Mouse (Mus musculus) liver, embryonic 14.5 days (tissue): ENCODE results near the gene Nt5dc1. TPM values are rescaled to one million over a fixed set of nuclear protein-coding genes. Genes with fewer than 3 reads are reported as not detected.

ENCODE experiments used
- ATAC-seq: fragments of 200-750 bp; cut with Nextera tagmentation; 2 replicates; pipeline ENCODE4 v1.8.0; 2017; ENCODE audit warnings: moderate number of reproducible peaks, mild to moderate bottlenecking, moderate library complexity; ENCODE audit not compliant: insufficient read depth
- DNase-seq, 3 experiments: peaks; one replicate each; pipeline ENCODE4 v3.0.0-alpha.2; 2012 to 2013; ENCODE audit warnings: low read depth in 3 of 3, low spot score in 3 of 3
- H3K27ac ChIP-seq: fragments of 300-500 bp; sonication (generic); 2 replicates; pipeline ENCODE4 v1.5.1; 2014; ENCODE audit warnings: moderate library complexity, mild to moderate bottlenecking, control low read depth, inconsistent platforms
- H3K27me3 ChIP-seq: fragments of 300-500 bp; sonication (generic); 2 replicates; pipeline ENCODE4 v1.6.1; 2014; ENCODE audit warnings: mild to moderate bottlenecking, low read length, moderate library complexity; ENCODE audit not compliant: control insufficient read depth, insufficient read depth
- H3K36me3 ChIP-seq: fragments of 300-500 bp; sonication (generic); replicated peaks from 2 replicates; pipeline ENCODE4 v1.6.1; 2014; ENCODE audit warnings: low read depth; ENCODE audit not compliant: control insufficient read depth, insufficient read depth
- H3K4me1 ChIP-seq, 2 experiments: fragments of 200-500 bp in 1 of 2; fragments of 300-500 bp in 1 of 2; sonication (generic) in 1 of 2; replicated peaks; 2 replicates each; pipeline ENCODE4 v1.6.1; 2012 to 2014; ENCODE audit warnings: antibody characterized with exemption in 1 of 2, inconsistent platforms in 1 of 2, low read length in 1 of 2; ENCODE audit not compliant: control insufficient read depth in 2 of 2, insufficient read depth in 2 of 2
- H3K4me2 ChIP-seq: fragments of 300-500 bp; sonication (generic); 2 replicates; pipeline ENCODE4 v1.6.1; 2014; ENCODE audit warnings: low read depth, mild to moderate bottlenecking, control low read depth, moderate library complexity
- H3K4me3 ChIP-seq, 2 experiments: fragments of 200-500 bp in 1 of 2; fragments of 300-500 bp in 1 of 2; sonication (generic) in 1 of 2; 2 replicates each; pipeline ENCODE4 v1.5.1; 2012 to 2014; ENCODE audit warnings: low read depth in 2 of 2, low read length in 2 of 2, mild to moderate bottlenecking in 2 of 2, control low read depth in 1 of 2, inconsistent platforms in 1 of 2, moderate library complexity in 1 of 2; ENCODE audit not compliant: insufficient read depth in 1 of 2
- H3K9ac ChIP-seq: fragments of 300-500 bp; sonication (generic); replicated peaks from 2 replicates; pipeline ENCODE4 v1.6.1; 2014; ENCODE audit warnings: mild to moderate bottlenecking, control low read depth, moderate library complexity
- H3K9me3 ChIP-seq: fragments of 300-500 bp; sonication (generic); 2 replicates; pipeline ENCODE4 v1.6.1; 2016; ENCODE audit warnings: low read length, mixed read lengths; ENCODE audit not compliant: control insufficient read depth
- CTCF ChIP-seq: IDR thresholded peaks from 2 replicates; pipeline ENCODE4 v1.5.1; 2016; ENCODE audit warnings: antibody characterized with exemption, low read depth, control low read depth
- EP300 ChIP-seq: IDR thresholded peaks from 2 replicates; pipeline ENCODE4 v1.6.1; 2016; ENCODE audit warnings: antibody characterized with exemption, low read depth
- WGBS: fragments of 180-500 bp; shearing (Covaris S2); extraction: QIAGEN DNeasy Blood & Tissue Kit; methylation state at CpG from one replicate; pipeline ENCODE4 v1.1.7; 2014; ENCODE audit not compliant: insufficient replicate concordance; 5-methylcytosine and 5-hydroxymethylcytosine counted together
- polyA plus RNA-seq, 2 experiments: library from polyadenylated mRNA; depleted of rRNA in 1 of 2; stranded (reverse) in 1 of 2; unstranded in 1 of 2; fragments of >200 nt; fragmentation: Nextera tagmentation in 1 of 2; extraction: Ambion mirVana in 1 of 2; gene quantifications; 2 replicates each; pipeline versions ENCODE4 v1.2.1 to v1.2.3; 2012 to 2014

Gene Nt5dc1
- polyA plus RNA-seq, 2 experiments = 3.2 to 9.7 TPM

DNA sequence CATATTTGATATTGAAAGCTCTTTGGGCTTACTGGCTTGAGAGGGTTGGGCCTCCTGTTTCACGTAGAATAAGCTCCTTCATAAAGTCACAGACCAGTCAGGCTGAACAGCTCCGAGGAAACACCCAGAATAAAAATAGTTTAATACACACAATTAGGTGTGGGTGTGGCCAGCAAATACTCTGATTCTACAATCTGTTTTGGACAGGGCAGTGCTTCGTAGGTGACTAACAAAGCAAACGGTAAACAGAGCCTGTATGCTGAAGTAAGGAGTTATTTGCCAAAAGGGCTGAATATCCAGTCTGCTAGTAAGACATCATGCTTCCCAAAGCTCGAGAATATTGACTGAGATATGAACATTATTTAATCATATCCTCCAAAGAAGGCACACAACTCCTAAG, 32.7 kb downstream of the Nt5dc1 start:
- Histone ChIP-seq H3K4me3 (no peak overlapping the region), H3K36me3 (no peaks in the 10 kb centered on the region), H3K4me1 (no peaks in the 10 kb centered on the region), H3K4me2 (no peak overlapping the region), H3K27ac (no peak overlapping the region), H3K9ac (no peak overlapping the region), H3K9me3 (no peaks in the 10 kb centered on the region), H3K27me3 (no peaks in the 10 kb centered on the region)
- TF ChIP-seq CTCF (no peak), EP300 (no peak)
- no peak for ATAC-seq
- no peak for DNase-seq
- 66% methylated on average over 5 of the region's 5 CpGs for WGBS

DNA sequence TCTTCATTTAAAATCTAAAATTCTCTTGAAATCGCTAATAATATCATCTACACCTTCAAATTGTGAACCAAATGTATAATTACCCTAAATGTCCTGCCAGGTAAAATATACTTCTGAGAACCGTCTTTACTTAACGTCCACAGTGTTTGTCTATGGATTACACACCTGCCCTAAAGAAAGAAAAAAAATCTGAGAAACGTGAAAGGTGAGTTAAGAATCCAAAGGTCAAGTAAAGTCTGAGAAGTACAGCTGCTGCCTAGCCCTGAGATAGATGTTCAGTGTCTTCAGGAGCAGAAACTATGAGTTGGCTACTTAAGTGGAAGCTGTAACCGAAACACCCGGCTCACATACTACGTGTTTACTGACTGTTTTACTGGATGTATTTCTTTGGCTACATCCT, 45.0 kb downstream of the Nt5dc1 start:
- Histone ChIP-seq H3K36me3 (no peaks in the 10 kb centered on the region), H3K9ac (no peak overlapping the region), H3K4me1 (no peaks in the 10 kb centered on the region), H3K9me3 (no peaks in the 10 kb centered on the region), H3K4me2 (no peak overlapping the region), H3K4me3 (no peak overlapping the region), H3K27ac (no peak overlapping the region), H3K27me3 (no peaks in the 10 kb centered on the region)
- TF ChIP-seq CTCF (no peak), EP300 (no peak)
- DNase-seq = no peak
- 77% methylated on average over 7 of the region's 7 CpGs for WGBS
- ATAC-seq = no peak

DNA sequence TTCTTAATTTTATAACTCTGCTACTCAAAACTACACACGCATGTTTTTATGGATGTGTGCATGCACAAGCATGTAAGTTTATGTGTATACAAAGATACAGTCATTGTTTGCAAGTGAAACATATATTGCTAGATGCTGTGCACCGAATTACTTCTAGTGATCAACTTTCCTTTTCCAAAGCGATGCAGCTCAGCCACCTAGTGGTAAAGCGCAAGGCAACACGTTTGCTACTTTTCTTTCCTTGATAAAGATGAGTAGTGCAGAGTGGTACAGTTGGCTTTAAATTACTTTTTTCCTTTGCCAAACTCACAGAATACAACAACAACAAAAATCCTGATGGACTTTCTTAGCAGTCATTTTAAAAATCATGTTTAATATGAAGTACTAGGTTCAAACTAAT, 50.2 kb downstream of the Nt5dc1 start:
- Histone ChIP-seq H3K4me1 (no peaks in the 10 kb centered on the region), H3K27me3 (no peaks in the 10 kb centered on the region), H3K27ac (no peak overlapping the region), H3K36me3 (no peaks in the 10 kb centered on the region), H3K9me3 (no peaks in the 10 kb centered on the region), H3K4me3 (no peak overlapping the region), H3K9ac (no peak overlapping the region), H3K4me2 (no peak overlapping the region)
- TF ChIP-seq EP300 (no peak), CTCF (peak; percentile 40; the same call in 1 of the 2 replicates)
- WGBS = 67% methylated on average over 5 of the region's 5 CpGs
- ATAC-seq = no peak
- no peak for DNase-seq

DNA sequence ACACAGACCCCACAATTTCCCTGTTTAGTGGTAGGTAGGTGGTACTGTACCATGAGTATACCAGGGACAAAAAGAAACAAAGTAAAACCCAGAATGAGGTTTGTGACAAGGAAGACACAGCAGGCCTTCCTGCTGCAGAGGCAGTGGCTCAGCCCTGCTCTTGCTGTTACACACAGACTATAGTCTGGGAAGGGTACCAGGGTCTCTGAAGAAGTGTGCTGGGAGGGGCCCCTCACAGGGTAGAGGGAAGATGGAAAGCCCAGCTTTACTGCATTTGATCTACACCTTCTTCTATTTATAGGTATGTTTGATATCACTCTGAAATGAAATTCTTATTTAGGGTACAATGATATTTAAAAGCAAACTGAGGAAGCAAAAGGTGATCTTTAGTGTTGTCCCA, 54.6 kb downstream of the Nt5dc1 start:
- ATAC-seq (no peak), DNase-seq (no peak)
- no peaks in the 10 kb centered on the region for H3K9me3 ChIP-seq
- H3K9ac ChIP-seq = no peak overlapping the region
- TF ChIP-seq EP300 = no peak
- no peak for TF ChIP-seq CTCF
- H3K36me3 ChIP-seq = no peaks in the 10 kb centered on the region
- no peaks in the 10 kb centered on the region for H3K27me3 ChIP-seq
- no peak overlapping the region for H3K27ac ChIP-seq
- H3K4me2 ChIP-seq = no peak overlapping the region
- no peaks in the 10 kb centered on the region for H3K4me1 ChIP-seq
- no peak overlapping the region for H3K4me3 ChIP-seq

DNA sequence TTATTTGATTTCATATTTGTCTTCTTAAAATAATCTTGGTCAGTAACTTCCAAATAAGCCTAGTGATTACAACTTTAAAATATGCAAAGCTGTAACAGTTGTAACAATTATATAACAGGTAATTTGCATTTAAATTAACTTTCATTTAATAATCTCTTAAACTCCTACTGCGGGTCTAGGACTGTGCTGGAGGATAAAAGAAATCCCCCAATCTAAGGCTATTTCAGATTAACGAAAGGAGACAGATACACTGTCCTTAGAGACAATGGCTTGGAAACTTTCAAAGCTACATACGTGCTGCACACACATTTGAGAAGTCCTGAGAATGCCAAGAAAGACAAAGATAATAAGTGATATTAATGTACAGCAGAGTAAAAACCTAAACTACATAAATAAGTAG, 60.1 kb downstream of the Nt5dc1 start:
- H3K4me1 ChIP-seq = no peaks in the 10 kb centered on the region
- no peaks in the 10 kb centered on the region for H3K27me3 ChIP-seq
- H3K4me3 ChIP-seq = no peak overlapping the region
- WGBS = 65% methylated on average over 3 of the region's 3 CpGs
- no peaks in the 10 kb centered on the region for H3K36me3 ChIP-seq
- TF ChIP-seq CTCF = no peak
- no peak for TF ChIP-seq EP300
- no peak for DNase-seq
- no peak overlapping the region for H3K9ac ChIP-seq
- H3K9me3 ChIP-seq = no peaks in the 10 kb centered on the region
- no peak overlapping the region for H3K27ac ChIP-seq
- ATAC-seq = no peak
- no peak overlapping the region for H3K4me2 ChIP-seq
